Comparison of ENCODE assay signal across 8 mouse cellular contexts in the genomic region with DNA sequence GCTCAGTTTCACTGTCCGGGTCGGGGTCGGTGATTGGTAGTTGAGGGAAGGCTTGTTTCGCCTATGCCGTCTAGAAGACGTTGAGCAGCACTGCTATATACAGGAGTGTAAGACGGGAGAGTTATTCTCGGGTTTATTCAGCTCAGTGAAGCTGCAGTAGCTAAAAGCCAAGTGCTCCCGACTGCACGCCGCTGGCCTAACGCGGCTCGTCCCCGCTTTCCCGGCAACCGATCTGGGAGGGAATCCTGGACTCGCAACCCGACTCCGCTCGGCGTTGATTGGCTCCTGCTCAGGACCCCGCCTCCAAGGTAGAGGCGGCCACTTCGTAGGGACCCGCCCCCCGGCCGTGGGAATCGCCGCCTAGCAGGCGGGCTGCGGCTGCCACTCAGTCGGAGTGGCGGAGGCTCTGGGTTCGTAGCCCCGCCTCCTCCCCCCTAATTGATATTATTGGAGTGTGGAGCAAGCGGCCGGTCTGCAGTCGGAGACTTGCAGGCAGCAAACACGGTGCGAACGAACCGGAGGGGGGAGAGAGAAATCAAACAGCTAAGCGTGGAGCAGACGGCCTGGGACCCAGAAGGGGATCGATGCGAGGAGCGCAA. TPM values are rescaled to one million over a fixed set of nuclear protein-coding genes. Genes with fewer than 3 reads are reported as not detected.
DNase-seq lines count a peak whose midpoint lies in the region; ATAC-seq lines count a peak whose summit lies in the region.

A gene (plus strand): TSS at position 441 of the 599 bp plus-strand sequence.

- no peaks in the 10 kb centered on the region for H3K4me1 ChIP-seq in forebrain, embryonic 11.5 days (replicated peaks; ENCODE audit: control insufficient read depth, insufficient read depth, low read length)
- no peaks in the 10 kb centered on the region for H3K4me1 ChIP-seq in heart, embryonic 15.5 days (replicated peaks)
- peaks cover 9% of the 10 kb centered on the region for H3K4me1 ChIP-seq in liver, embryonic 13.5 days (replicated peaks)
- no peaks in the 10 kb centered on the region for H3K4me1 ChIP-seq in stomach, embryonic 15.5 days

- peak; percentile 18 for DNase-seq in CD4-positive, CD25-positive, alpha-beta regulatory T cell, adult 2 months (ENCODE audit: low read depth, low spot score)
- peak; percentile 98 for DNase-seq in forebrain, embryonic 11.5 days (ENCODE audit: low spot score)
- DNase-seq in kidney, postnatal 25 days = peak; percentile 96 to 98
- DNase-seq in liver, embryonic 13.5 days = peak; percentile 84
- DNase-seq in neural tube, embryonic 10.5 days (ENCODE audit: extremely low spot score, low spot score) = peak; percentile 96

- no peak for ATAC-seq in CD4-positive, CD25-positive, alpha-beta regulatory T cell, adult 4 months
- ATAC-seq in forebrain, embryonic 11.5 days (replicated peaks; ENCODE audit: low FRiP score) = peak; percentile 97
- peak; percentile 96 for ATAC-seq in heart, embryonic 15.5 days (replicated peaks; ENCODE audit: insufficient number of reproducible peaks, insufficient read depth, low FRiP score, low read depth)
- peak; percentile 98 for ATAC-seq in liver, embryonic 13.5 days (ENCODE audit: low read depth)
- peak; percentile 97 for ATAC-seq in stomach, embryonic 15.5 days (ENCODE audit: insufficient read depth, low FRiP score, low read depth)

- H3K36me3 ChIP-seq in forebrain, embryonic 11.5 days (ENCODE audit: control insufficient read depth, insufficient read depth, low read length) = no peaks in the 10 kb centered on the region
- no peaks in the 10 kb centered on the region for H3K36me3 ChIP-seq in heart, embryonic 15.5 days
- H3K36me3 ChIP-seq in liver, embryonic 13.5 days = no peaks in the 10 kb centered on the region
- no peaks in the 10 kb centered on the region for H3K36me3 ChIP-seq in stomach, embryonic 15.5 days

- H3K9me3 ChIP-seq in forebrain, embryonic 11.5 days (ENCODE audit: control insufficient read depth, low read length) = no peaks in the 10 kb centered on the region
- no peaks in the 10 kb centered on the region for H3K9me3 ChIP-seq in heart, embryonic 15.5 days (replicated peaks)
- H3K9me3 ChIP-seq in liver, embryonic 13.5 days (replicated peaks) = no peaks in the 10 kb centered on the region
- H3K9me3 ChIP-seq in stomach, embryonic 15.5 days = no peaks in the 10 kb centered on the region

- H3K4me3 ChIP-seq in forebrain, embryonic 11.5 days (ENCODE audit: low read depth, low read length) = peak within 1 kb of the TSS; percentile 63
- peak within 1 kb of the TSS; percentile 68 for H3K4me3 ChIP-seq in heart, embryonic 15.5 days
- peak within 1 kb of the TSS; percentile 63 for H3K4me3 ChIP-seq in liver, embryonic 13.5 days (replicated peaks)
- H3K4me3 ChIP-seq in stomach, embryonic 15.5 days (replicated peaks) = peak within 1 kb of the TSS; percentile 74

- no peaks in the 10 kb centered on the region for H3K27me3 ChIP-seq in forebrain, embryonic 11.5 days (ENCODE audit: control insufficient read depth, insufficient read depth, low read length)
- H3K27me3 ChIP-seq in heart, embryonic 15.5 days = no peaks in the 10 kb centered on the region
- peaks cover 49% of the 10 kb centered on the region for H3K27me3 ChIP-seq in liver, embryonic 13.5 days
- no peaks in the 10 kb centered on the region for H3K27me3 ChIP-seq in stomach, embryonic 15.5 days (replicated peaks)

- WGBS in forebrain, embryonic 11.5 days = under 1% methylated on average over 48 of the region's 48 CpGs
- WGBS in heart, embryonic 15.5 days = under 1% methylated on average over 48 of the region's 48 CpGs
- WGBS in liver, embryonic 13.5 days (ENCODE audit: insufficient replicate concordance) = under 1% methylated on average over 48 of the region's 48 CpGs
- WGBS in stomach, embryonic 15.5 days = under 1% methylated on average over 48 of the region's 48 CpGs

- peak within 1 kb of the TSS; percentile 86 for H3K9ac ChIP-seq in forebrain, embryonic 11.5 days (ENCODE audit: low read length)
- peak within 1 kb of the TSS; percentile 91 for H3K9ac ChIP-seq in heart, embryonic 15.5 days
- peak within 1 kb of the TSS; percentile 63 for H3K9ac ChIP-seq in liver, embryonic 13.5 days
- H3K9ac ChIP-seq in stomach, embryonic 15.5 days = peak within 1 kb of the TSS; percentile 61

- peak within 1 kb of the TSS; percentile 87 for H3K27ac ChIP-seq in forebrain, embryonic 11.5 days (ENCODE audit: low read depth, low read length)
- H3K27ac ChIP-seq in heart, embryonic 15.5 days = peak within 1 kb of the TSS; percentile 98
- no peak within 1 kb of the TSS for H3K27ac ChIP-seq in liver, embryonic 13.5 days
- H3K27ac ChIP-seq in stomach, embryonic 15.5 days = peak within 1 kb of the TSS; percentile 90

- peak within 1 kb of the TSS; percentile 45 for H3K4me2 ChIP-seq in forebrain, embryonic 11.5 days (ENCODE audit: low read depth, low read length, severe bottlenecking)
- peak within 1 kb of the TSS; percentile 83 for H3K4me2 ChIP-seq in heart, embryonic 15.5 days
- H3K4me2 ChIP-seq in liver, embryonic 13.5 days = peak within 1 kb of the TSS; percentile 84
- H3K4me2 ChIP-seq in stomach, embryonic 15.5 days = peak within 1 kb of the TSS; percentile 96

RNA-seq across cellular contexts. Expression of the gene that starts here (rescaled TPM):
- polyA plus RNA-seq in CD4-positive, CD25-positive, alpha-beta regulatory T cell, adult 4 months (2017; shearing (Covaris generic)) = under 1 TPM in 1 of 2 experiments, not detected in 1; 0.16 TPM
- polyA plus RNA-seq in forebrain, embryonic 11.5 days (2014; fragmentation: Nextera tagmentation; extraction: Ambion mirVana) = 58.0 and 61.6 TPM in 2 replicates
- polyA plus RNA-seq in heart, embryonic 15.5 days (2015; fragmentation: Nextera tagmentation; extraction: Ambion mirVana) = 27.6 and 29.2 TPM in 2 replicates
- 2.2 and 3.0 TPM in 2 replicates for polyA plus RNA-seq in liver, embryonic 13.5 days (2015; fragmentation: Nextera tagmentation; extraction: Ambion mirVana)
- polyA plus RNA-seq in stomach, embryonic 15.5 days (2015; fragmentation: Nextera tagmentation; extraction: Ambion mirVana) = 21.8 and 23.6 TPM in 2 replicates

Comparison
In these comparisons a context has a peak if more than half of its experiments do, and no peak if none do; other contexts are left out.
1. DNase-seq: peak in every context shown above with its lines; median percentile 98 in forebrain, embryonic 11.5 days; 97 in kidney, postnatal 25 days; 96 in neural tube, embryonic 10.5 days; 84 in liver, embryonic 13.5 days; 18 in CD4-positive, CD25-positive, alpha-beta regulatory T cell, adult 2 months.
2. H3K4me2 ChIP-seq: peak in every context shown above with its lines; median percentile 96 in stomach, embryonic 15.5 days; 84 in liver, embryonic 13.5 days; 83 in heart, embryonic 15.5 days; 45 in forebrain, embryonic 11.5 days.